Mouse (Mus musculus): ENCODE measurements around the gene Tbkbp1.

Tbkbp1 gene

DNA sequence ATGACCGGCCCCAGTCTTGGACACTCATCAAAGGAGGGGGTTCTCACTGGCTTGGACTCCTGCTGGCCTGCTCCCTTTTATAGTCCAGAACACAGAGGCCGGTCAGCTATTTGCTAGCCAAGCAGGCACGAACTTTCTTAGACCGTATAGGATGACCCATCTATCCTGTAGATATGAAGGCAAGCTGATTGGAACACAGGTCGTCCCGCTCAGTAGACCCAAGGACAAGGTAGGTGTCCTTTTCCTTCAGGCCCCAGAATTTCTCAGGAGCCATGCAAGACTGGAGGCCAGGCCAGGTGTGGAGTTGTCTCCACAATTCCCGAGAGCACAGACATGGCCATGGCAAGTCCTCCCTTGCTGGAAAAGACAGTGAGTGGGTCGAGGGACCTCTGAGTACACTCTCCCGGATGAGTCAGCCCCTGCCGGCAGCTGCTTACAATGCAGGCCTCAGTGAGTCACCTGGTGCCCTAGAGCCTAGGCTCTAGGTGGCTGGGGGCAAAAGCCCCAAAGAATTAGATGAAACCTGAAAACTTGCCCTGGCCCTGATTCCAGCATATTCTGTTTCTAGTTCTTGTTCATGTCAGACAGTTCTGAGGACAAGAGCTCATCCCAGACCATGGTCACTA, 1.5 kb upstream of the Tbkbp1 start:
- no peak for DNase-seq (ENCODE audit: low spot score)

DNA sequence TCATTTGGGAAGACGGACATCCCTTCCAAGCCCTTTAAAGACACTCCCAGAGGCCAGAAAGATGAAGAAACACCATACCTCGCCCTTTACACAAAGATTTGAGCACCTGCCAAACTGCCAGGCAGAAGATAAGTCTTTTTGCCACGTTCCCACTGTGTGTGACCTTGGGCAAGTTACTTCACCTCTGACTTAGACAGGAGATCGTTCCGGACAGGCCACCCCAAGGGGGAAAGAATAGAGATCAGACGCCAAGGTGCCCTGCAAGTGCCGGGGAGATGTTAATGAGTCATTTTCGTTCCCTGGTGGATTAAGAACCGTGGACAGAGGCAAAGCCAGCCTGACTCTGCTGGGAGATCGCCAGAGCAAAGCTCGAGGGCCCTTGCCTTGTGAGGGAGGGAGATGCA, 730 bp upstream of the Tbkbp1 start:
- no peak for DNase-seq (ENCODE audit: low spot score)

DNA sequence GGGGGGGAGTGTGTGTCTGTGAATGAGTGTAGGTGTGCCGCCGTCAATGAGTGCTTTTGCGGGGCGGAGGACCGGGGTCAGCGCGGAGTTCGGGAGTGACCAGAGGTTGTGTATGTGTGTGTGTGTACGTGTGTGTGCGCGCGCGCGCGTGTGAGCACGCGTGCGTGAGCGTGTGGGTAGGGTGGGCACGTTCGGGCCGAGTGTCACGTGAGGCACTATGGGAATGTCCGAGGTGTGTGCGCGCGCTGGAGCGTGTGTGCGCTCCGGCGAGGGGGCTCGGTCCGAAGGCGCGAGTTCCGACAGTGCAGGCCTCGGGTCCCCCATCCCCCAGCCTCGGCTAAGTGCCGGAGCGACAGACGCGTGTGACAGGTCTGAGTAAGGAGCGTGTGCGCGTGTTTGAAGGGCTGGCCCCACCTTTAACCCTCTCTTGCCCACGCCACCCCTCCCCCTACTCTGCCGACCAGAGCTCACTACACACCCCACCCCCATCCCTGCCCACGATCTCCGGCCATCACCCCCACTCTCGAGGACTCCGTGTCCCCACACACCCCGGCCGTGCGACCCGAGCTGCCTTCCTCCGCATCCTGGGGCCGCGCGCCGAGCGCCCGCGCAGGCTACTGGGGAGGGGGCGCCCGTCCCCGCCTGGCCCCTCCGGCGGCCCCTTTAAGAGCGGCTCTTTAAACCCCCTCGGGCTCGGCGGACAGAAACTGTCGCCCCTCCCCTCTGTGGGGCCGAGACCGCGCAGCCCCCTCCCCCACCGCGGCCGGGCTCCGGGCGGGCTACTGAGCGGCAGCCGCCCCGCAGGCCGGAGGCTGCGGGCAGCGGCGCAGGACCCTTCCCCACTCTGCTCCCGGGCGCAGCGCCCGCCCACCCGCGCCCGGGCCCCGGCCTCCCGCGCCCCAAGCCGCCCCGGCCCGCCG, 624 bp downstream of the Tbkbp1 start:
- DNase-seq (ENCODE audit: low spot score) = no peak

DNA sequence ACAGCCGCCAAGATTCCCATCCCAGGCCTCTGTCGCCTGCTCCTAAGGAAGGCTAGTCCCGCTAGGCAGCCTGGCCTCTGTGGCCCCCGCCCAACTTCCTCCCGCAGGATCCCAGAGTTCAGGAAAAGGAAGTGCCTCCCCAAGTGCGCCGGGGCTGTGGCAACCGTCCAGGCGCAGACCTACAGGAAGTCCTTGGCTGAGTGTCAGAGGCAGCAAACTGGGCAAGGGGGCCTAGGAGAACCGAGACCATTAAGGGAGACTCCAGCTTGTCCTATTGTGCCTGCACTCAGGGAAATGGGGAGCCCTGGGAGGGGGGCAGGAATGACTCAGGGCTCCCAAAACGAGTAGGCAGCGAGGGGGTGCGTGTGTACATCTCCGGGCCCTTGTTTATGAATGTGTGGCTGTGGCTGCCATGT, 1.3 kb downstream of the Tbkbp1 start:
- DNase-seq (ENCODE audit: low spot score) = no peak

DNA sequence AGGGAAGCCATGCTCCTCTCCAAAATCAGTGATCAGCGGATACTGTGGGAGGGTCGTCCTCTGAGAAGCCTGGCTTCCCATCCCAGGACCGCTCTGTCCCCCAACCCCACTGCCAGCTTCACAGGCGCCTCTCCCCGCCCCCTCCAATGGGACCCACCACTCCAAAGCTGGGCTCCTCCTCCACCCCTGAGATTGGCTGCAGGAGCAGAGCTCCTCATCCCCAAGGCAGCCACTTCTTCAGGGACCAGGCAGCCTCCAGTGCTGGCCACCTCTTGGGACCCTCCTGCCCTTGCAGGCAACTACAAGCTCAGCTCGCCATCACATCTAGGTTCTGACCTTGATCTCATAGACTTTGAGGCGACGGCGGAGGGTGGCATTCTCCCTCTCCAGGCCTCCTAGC, 2.3 kb downstream of the Tbkbp1 start:
- no peak for DNase-seq (ENCODE audit: low spot score)

DNA sequence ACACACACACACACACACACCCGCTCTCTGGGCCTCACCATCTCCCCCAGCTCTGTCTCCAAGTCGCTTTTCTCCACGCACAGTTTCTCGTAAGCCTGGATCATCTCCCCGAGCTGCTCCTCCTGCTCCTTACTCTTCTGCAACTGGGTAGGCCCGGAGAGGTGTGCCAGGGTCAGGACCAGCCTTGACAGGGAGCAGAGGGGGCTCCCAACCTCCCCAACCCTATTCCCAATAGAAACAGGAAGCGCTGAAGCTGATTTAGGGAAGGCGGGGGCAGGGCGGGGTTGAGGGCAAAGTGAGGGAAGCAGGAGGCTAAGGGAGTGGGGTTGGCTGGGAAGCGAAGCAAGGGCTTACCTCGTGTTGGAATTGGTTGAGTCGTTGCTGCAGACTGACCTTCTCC, 2.7 kb downstream of the Tbkbp1 start:
- no peak for DNase-seq (ENCODE audit: low spot score)

DNA sequence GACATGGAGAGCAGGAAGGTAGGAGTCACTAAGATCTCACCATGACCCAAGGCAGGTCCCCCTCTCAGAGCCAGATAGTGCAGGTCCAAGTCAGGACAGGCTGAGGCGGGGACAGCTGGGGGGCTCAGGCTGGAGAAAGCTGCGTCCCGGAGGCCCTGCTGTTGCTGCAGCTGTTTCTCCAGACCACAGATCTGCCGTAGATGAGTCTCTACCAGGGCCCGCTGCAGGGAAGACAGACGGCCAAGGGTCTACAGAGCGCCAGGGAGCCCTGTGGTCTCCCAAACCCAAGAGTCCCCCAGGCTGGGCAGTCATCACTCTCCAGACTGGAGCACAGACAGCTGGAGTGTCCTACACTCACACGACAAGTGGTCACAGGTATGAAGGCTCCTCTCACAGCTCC, 4.0 kb downstream of the Tbkbp1 start:
- no peak for DNase-seq (ENCODE audit: low spot score)

DNA sequence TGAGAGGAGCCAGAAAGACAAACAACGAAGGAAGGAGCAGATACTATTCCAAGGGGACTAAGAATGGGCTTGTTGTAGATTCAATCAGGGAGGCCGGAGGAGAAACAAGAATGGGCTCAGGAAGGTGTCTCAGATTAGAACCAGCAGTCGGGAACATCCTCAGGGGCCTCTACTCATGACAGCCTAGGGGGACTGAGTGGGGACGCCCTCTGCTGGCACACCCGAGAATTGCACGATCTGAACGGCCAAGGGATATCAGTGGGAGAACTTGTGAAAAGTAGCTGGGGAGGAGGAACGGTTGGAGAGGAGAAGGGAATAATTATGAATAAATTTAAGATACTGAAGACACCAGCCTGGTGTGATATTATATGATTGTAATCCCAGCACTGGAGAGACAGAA, 4.6 kb downstream of the Tbkbp1 start:
- peak; percentile 45 for DNase-seq (ENCODE audit: low spot score)

DNA sequence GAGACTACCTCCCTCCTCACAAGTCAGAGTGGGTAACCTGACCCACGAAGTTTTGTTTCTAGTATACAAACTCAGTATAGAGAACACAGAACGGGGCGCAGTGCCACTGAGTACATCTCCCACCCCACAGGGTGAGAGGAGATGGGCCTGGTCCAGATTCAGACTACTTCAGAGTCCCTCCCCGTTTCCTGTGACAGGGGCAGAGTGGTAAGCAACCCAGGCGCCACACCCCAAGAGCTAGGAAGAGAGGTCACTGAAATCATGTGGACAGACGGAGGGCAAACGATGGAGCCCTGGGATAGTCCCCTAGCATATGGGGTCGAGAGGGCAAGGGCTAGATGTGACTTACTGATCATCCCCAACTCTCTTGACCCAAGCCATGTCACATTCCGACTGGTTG, 5.3 kb downstream of the Tbkbp1 start:
- DNase-seq (ENCODE audit: low spot score) = no peak

DNA sequence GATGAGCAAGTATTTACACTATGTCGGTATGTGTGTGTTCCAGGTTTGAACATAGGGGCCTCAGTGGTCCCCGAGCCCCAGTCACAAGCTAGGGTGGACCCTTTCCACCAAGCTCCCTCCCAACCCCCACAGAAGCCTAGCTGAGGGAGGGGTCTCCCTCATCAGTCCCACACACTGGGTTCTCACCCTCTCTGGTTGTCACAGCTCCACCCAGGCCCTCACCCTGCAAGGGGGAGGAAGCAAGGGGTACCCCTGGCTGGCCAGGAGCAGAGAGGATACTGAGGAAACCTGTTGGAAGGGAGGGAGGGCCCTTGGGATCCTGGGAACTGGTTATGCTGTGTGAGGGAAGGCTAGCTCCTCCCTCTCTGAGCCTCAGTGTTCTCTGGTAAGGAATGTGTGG, 6.0 kb downstream of the Tbkbp1 start:
- DNase-seq (ENCODE audit: low spot score) = no peak

DNA sequence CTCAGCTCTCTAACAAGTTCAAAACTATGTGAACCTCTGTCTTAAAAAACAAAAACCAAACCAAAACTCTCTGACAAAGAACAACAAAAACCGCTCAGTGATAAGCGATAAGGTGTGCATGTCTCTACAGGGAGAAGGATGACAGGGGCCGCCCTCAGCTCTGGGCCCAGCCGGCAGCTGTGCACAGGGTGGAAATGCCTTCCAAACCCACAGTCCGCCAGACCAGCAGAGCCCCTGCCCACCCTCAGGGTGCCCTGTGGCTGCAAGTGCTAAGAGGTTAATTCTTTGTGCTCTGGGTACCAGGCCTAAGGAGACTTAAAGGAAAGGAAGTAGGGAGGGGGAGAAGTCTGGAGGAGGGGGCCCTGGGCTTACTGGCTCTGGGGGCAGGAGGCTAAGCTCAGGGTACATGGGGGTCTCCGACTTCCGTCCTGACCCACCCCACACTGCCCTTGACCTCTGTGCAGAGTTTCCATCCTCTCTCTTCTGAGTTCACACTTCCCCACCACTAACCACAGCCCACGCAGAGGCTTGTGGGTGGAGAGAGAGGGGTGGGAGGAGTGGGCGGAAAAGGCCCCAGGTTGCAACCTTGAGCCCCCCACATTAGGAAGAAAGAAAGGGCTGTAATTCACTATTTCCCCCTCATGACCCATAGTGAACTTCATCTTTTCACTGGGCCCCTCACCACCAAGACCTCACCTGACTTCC, 7.9 kb downstream of the Tbkbp1 start:
- DNase-seq (ENCODE audit: low spot score) = no peak

DNA sequence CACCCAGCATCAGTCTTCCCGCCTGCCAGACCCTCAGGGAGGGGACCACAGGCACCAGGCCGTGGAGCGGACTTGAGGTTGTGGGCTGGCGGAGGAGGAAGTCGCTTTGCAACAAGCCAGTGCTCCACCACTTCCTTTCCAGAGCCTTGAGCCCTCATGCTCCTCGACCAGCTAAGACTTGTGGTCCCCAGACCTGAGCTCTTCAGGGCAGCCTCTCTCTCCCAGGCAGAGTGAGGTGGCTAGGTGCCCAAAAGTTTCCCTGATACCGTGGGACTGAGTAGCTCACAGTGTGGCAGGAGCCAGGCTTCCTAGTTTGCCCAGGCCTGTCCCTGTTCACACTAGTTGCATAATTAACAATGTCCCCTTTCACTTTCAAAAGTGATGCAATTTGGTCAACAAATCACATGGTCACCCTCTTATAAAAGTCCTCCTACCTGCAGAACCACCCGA, 9.1 kb downstream of the Tbkbp1 start:
- DNase-seq (ENCODE audit: low spot score) = peak; percentile 43

DNA sequence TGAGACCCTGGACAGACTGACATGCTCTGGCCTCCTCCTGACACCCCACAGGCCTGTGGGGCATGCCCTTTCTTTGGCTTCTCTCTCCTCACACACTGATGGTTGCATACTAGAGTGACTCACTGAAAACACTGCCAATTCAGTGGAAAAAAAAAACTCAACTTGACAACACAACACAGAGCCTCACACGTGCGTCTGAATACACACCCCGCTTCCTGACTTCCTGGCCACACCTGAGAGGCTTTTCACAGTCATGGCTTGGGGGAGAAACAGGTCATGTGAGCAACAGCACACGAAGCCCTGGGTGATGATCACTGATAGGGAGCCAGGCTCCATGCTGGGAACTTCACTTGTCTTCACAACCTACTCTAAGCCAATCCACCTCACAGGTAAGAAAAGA, 10.5 kb downstream of the Tbkbp1 start:
- no peak for DNase-seq (ENCODE audit: low spot score)

DNA sequence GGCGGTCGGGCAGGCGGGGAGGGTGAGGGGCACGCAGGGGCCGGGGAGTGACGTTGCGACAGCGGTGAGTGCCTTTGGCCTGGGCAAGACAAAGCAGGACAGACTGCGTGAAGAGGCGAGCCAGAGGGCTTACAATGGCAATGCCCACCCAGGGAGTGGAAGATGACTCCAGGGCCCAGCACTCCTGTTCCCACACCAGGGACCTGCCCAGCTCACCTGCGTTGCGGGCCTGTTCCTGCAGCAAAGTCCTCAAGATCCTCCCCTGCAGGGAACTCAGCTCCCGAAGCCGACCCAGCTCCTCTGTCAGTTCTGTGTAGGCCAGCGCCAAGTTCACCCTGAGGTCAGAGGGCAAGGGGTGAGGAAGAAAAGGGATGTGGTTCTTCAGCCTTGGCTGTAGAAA, 12.0 kb downstream of the Tbkbp1 start:
- no peak for DNase-seq (ENCODE audit: low spot score)

DNA sequence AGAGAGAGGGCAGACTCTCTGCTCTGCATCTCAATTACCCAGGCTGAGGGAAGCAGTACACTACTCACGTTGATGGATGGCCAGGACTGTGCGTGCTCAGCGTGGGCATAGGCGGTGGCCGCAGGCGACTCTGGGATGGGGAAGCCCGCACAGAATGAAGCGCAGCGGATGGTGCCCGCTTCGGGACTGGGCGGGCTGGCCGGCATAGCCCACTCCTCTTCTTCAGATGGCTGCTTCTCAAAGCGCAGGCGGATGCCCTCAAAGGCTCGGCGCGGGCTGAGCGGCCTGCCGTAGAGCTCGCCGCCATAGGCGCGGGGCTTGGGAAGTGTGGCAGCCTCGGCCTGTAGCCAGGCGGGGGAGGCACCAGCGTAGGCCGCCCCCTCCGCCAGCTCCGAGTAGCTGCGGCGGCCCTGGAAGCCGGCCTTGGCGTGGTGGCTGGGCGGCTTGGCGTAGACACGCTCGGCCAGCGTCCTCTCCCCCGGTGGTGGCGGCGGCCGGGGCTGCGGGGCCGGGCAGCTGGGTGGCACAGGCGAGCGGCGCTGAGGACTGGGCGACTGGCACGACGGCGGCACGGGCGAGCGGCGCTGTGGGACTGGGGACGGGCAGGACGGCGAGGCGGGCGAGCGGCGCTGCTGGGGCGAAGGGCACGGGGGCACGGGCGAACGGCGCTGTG, 12.6 kb downstream of the Tbkbp1 start:
- no peak for DNase-seq (ENCODE audit: low spot score)

DNA sequence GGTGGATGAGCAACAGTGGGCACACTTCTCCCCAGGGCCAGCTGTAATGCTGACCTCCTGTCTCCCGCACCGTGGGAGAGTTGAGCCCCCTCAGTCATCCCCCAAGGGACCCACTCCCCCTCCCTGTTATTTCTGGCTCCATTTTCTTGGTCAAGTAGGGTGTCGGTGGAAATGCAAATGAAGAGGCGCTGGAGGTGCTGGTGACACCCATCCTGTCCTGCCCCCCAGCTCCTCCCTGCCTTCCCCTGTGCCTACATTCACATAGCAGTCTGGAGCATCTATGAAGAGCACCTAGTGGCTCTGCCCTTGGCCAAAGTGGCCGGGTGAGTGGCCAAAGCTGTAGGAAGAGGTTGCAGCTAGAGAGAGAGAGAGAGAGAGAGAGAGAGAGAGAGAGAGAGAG, 18.0 kb downstream of the Tbkbp1 start:
- no peak for DNase-seq (ENCODE audit: low spot score)

DNA sequence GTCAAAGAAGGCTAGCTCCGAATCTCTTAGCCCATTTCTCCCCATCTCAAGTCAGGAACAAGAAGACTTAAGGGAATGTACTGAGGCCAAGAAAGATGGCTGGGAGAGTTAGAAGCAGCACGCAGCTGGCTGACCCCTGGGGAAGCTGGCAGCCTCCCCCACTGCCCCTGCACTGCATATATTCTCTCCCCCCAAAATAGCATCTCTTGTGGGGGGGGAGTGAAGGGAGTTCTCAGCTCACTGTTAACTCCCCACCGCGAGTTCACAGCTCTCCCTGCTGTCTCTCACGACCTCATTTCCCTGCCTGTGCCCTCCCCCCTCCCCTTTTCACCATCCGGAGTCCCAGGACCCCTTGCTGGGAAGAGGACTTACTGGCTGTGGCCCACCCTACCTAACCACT, 19.1 kb downstream of the Tbkbp1 start:
- no peak for DNase-seq (ENCODE audit: low spot score)

DNA sequence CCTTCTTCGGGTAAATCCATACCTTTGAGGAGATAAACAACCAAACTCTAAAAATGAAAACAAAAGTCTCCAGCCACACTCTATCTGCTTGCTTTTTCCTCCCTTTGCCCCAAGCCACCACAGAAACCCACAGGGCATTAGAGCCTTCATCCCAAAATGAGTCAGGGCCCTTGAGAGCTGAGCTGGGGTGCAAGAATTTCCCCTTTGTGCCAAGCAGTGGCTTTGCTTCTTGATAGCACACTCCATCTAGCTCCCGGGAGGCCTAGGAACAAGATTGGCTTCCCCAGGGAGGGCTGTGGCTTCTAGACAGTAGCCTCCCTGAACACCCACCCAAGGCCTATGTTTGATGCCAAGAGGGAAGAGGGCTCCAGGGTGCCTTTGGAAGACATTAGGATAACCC, 19.6 kb downstream of the Tbkbp1 start:
- DNase-seq (ENCODE audit: low spot score) = no peak

DNA sequence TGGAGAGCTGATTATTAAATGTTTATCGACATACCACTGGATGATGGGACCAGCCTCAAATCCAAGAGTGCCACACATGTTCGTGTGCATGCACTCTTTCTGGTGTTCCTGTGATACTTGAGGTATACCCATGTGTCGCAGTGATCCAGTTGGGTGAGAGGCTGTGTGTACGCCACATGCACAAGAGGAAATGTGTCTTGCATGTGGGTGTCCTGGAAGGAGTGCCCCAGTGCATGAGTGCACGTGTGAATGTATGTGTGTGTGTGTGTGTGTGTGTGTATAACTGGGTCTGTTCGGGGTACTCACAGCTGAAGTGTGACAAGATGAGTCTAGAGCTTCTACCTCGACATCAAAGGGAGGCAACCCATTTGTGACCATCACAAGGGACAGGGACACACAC, 21.0 kb downstream of the Tbkbp1 start:
- no peak for DNase-seq (ENCODE audit: low spot score)

DNA sequence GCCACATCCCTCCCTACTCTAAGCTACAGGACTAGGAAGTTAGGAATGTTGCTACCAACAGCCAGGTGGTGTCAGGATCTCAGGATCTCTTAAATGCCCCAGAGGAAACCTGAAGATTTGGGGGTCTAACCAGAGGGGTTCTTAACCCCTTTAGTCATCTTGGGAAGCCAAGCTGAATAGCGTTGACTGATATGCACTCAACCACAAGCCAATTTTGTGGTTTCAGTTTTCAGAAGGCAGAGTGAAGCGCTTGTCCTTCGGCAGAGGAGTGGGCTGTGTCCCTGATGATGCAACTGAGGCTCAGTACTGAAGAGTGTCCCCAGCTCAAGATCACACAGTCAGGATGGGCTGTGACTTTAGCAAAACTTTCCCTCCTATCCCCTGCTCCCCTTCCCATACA, 22.3 kb downstream of the Tbkbp1 start:
- DNase-seq (ENCODE audit: low spot score) = no peak

DNA sequence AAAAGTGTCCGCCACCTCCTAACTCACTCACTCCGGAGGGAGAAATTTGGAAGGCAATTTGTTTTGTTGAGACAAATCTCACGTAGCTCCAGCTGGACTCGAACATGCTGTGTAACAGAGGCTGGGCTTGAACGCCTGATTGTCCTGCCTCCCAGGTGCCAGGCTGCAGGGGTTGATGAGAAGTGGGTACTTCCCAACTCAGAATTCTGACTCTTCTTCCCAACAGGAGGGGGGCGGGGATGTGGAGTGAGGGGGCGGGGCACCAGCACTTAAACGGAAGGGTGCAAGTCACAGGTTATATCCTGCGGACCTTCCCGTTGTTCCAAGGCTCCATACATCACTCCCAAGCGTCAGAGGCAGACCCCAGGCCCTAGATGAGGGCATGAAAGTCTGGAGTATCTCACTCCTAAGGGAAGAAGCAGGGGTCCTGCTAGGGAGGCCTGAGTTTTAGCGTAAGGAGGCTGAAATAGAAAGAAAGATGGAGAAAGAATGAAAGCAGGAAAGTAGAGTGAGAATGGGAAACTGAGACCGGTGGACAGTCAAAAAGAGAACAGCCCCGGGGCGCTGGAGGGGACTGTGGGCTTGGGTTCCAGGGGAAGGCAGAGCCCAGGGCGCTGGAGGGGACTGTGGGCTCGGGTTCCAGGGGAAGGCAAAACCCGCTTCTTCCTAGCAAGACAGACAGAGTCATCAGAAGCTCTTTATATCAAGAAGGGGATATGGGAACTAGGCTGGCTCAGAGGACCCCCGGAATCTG, 23.6 kb downstream of the Tbkbp1 start:
- no peak for DNase-seq (ENCODE audit: low spot score)
